Mouse (Mus musculus) intestine, postnatal 0 days (tissue): Measurements from ENCODE around the gene Sfxn3. TPM values are rescaled to one million over a fixed set of nuclear protein-coding genes. Genes with fewer than 3 reads are reported as not detected.

ENCODE experiments used
- ATAC-seq: fragments of 200-750 bp; cut with Nextera tagmentation; 2 replicates; pipeline ENCODE4 v1.8.0; 2017; ENCODE audit warnings: mild to moderate bottlenecking, moderate TSS enrichment, moderate library complexity
- H3K27ac ChIP-seq: fragments of 300-500 bp; sonication (generic); 2 replicates; pipeline ENCODE4 v1.5.1; 2014; ENCODE audit warnings: mild to moderate bottlenecking, low read depth, low read length, moderate library complexity
- H3K27me3 ChIP-seq: fragments of 300-500 bp; sonication (generic); replicated peaks from 2 replicates; pipeline ENCODE4 v1.6.1; 2014; ENCODE audit warnings: low read length, mixed read lengths; ENCODE audit not compliant: control insufficient read depth, insufficient read depth
- H3K36me3 ChIP-seq: fragments of 300-500 bp; sonication (generic); 2 replicates; pipeline ENCODE4 v1.6.1; 2014; ENCODE audit warnings: mild to moderate bottlenecking, moderate library complexity; ENCODE audit not compliant: control insufficient read depth, insufficient read depth
- H3K4me1 ChIP-seq: fragments of 300-500 bp; sonication (generic); replicated peaks from 2 replicates; pipeline ENCODE4 v1.6.1; 2014; ENCODE audit warnings: antibody characterized with exemption, low read length, mixed read lengths; ENCODE audit not compliant: control insufficient read depth, insufficient read depth
- H3K4me2 ChIP-seq: fragments of 300-500 bp; sonication (generic); replicated peaks from 2 replicates; pipeline ENCODE4 v1.6.1; 2014; ENCODE audit warnings: low read depth, mild to moderate bottlenecking, moderate library complexity
- H3K4me3 ChIP-seq: fragments of 300-500 bp; sonication (generic); 2 replicates; pipeline ENCODE4 v1.5.1; 2014; ENCODE audit warnings: low read depth, low read length
- H3K9ac ChIP-seq: fragments of 300-500 bp; sonication (generic); 2 replicates; pipeline ENCODE4 v1.6.1; 2014; ENCODE audit warnings: mild to moderate bottlenecking, low read depth, low read length
- H3K9me3 ChIP-seq: fragments of 300-500 bp; sonication (generic); 2 replicates; pipeline ENCODE4 v1.6.1; 2016; ENCODE audit warnings: mixed run types; ENCODE audit not compliant: control insufficient read depth
- CTCF ChIP-seq: sonication (generic); IDR thresholded peaks from 2 replicates; pipeline ENCODE4 v1.5.1; 2016; ENCODE audit warnings: low read depth, mild to moderate bottlenecking, control low read depth, antibody characterized with exemption, moderate library complexity
- WGBS: fragments of 180-500 bp; shearing (Covaris S2); extraction: QIAGEN DNeasy Blood & Tissue Kit; methylation state at CpG from one replicate; pipeline ENCODE4 v1.1.7; 2014; 5-methylcytosine and 5-hydroxymethylcytosine counted together
- polyA plus RNA-seq: library from polyadenylated mRNA; unstranded; fragments of >200 nt; fragmentation: Nextera tagmentation; extraction: Ambion mirVana; gene quantifications from 2 replicates; pipeline ENCODE4 v1.2.1, GENCODE M21; 2015

Sfxn3 gene
- polyA plus RNA-seq, 1 experiment from 2014 or later = 17.5 TPM

- peak overlapping the region; percentile 26; the same call in 1 of the 2 replicates for H3K9ac ChIP-seq
- peak overlapping the region; percentile 60 for H3K4me2 ChIP-seq
- H3K36me3 ChIP-seq = no peaks in the 10 kb centered on the region
- H3K27ac ChIP-seq = no peak overlapping the region
- TF ChIP-seq CTCF = no peak
- H3K27me3 ChIP-seq = peaks cover 62% of the 10 kb centered on the region
- H3K4me1 ChIP-seq = peaks cover 4% of the 10 kb centered on the region; the same call in 1 of the 2 replicates
- ATAC-seq = no peak
- no peaks in the 10 kb centered on the region for H3K9me3 ChIP-seq
- peak overlapping the region; percentile 32 for H3K4me3 ChIP-seq
- WGBS = 3% methylated on average over 17 of the region's 17 CpGs
Measured at GRCm38 (mm10) chr19:45080711-45081110, 33.4 kb downstream of the Sfxn3 start.

DNA sequence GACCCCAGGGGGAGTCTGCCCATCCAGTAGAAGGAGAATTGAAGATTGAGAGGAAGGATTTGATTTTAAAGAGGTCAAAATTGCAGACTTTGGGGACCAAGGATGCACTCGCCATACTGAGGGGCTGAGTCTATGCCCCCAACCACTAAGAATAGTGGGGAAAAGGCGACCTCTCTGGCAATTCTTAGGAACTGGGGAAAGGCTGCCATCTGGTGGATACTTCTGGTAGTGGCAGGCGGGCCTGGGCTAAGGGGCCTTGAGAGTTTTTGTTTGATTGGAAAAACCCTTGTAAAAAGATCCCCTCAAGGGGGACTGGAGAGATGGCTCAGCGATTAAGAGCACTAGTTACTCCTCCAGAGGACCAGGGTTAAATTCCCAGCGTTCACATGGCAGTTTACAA, 34.0 kb downstream of the Sfxn3 start:
- no peak for ATAC-seq
- Histone ChIP-seq H3K4me3 (no peak overlapping the region), H3K27ac (no peak overlapping the region), H3K9ac (no peak overlapping the region), H3K9me3 (no peaks in the 10 kb centered on the region), H3K36me3 (no peaks in the 10 kb centered on the region), H3K4me2 (0 out of 2 replicates have a peak overlapping the region, but pooled peaks have one; percentile 2), H3K27me3 (peaks cover 63% of the 10 kb centered on the region), H3K4me1 (peaks cover 4% of the 10 kb centered on the region; the same call in 1 of the 2 replicates)
- WGBS = 3% methylated on average over 5 of the region's 5 CpGs
- peak; percentile 96 for TF ChIP-seq CTCF

DNA sequence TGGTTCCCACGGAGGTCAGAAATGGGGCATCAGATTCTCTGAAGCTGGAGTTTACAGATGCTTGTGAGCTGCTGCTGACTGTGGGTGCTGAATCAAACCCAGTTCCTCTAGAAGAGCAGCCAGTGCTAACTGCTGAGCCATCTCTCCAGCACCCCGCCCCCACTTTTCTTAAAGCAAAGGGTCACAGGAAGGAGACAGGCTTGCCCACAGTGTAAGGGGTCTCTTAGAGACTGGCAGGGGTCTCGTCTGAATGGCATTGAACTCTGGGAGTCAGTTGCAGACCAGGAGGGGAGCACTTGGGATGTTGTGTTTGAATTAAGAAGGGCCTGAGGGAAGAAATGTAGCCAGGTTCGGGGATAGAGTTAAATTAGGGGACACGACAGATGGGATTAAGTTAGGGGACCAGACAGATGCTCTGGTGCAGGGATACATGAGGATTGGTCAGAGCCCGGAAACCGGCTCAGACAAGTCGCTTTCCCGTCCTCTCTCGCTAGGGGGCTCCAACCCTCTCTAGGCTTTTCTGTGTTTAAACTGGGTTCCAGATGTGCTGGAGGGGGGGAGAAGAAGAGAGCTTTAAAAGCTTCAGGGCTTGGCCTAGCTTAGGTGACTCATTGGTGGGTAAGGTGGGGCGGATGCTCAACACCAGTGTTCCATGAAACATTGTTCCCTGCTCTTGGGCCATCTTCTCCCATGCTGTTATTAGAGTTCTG, 34.7 kb downstream of the Sfxn3 start:
- peaks cover 55% of the 10 kb centered on the region for H3K27me3 ChIP-seq
- H3K4me1 ChIP-seq = peaks cover 3% of the 10 kb centered on the region; the same call in 1 of the 2 replicates
- peak; percentile 67 for TF ChIP-seq CTCF
- H3K9ac ChIP-seq = no peak overlapping the region
- no peak overlapping the region for H3K4me3 ChIP-seq
- no peak overlapping the region for H3K27ac ChIP-seq
- no peak overlapping the region for H3K4me2 ChIP-seq
- ATAC-seq = no peak
- H3K36me3 ChIP-seq = no peaks in the 10 kb centered on the region
- 15% methylated on average over 11 of the region's 11 CpGs for WGBS
- H3K9me3 ChIP-seq = no peaks in the 10 kb centered on the region

DNA sequence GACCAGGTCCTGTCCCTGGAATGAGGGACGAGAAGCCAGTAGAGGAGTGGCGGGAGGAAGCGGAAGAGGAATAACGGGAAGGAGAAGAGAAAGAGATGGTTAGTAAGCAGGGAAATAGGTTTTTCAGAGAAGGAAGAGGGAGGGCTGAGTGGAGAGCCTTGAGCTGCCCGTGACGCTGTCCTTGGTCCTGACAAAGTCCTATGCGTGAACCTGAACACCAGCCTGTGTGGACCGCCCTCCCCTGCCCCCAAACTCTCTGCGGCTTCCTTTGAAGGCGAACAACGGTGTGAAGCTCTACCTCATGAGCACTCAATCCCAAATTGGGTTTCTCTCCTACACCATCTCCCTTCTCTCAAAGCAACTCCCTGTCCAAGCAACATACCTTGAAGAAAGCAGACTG, 50.6 kb downstream of the Sfxn3 start:
- no peak overlapping the region for H3K9ac ChIP-seq
- peaks cover 13% of the 10 kb centered on the region for H3K27me3 ChIP-seq
- no peaks in the 10 kb centered on the region for H3K36me3 ChIP-seq
- 17% methylated on average over 11 of the region's 11 CpGs for WGBS
- no peak for ATAC-seq
- TF ChIP-seq CTCF = no peak
- no peaks in the 10 kb centered on the region for H3K4me1 ChIP-seq
- H3K4me3 ChIP-seq = no peak overlapping the region
- H3K4me2 ChIP-seq = no peak overlapping the region
- H3K27ac ChIP-seq = no peak overlapping the region
- no peaks in the 10 kb centered on the region for H3K9me3 ChIP-seq

GRCm38 (mm10) chr19:45100486-45101270, 53.4 kb downstream of the Sfxn3 start:
- ATAC-seq = no peak
- H3K9me3 ChIP-seq = no peaks in the 10 kb centered on the region
- H3K27ac ChIP-seq = no peak overlapping the region
- 61% methylated on average over 8 of the region's 8 CpGs for WGBS
- H3K36me3 ChIP-seq = no peaks in the 10 kb centered on the region
- H3K9ac ChIP-seq = no peak overlapping the region
- H3K4me1 ChIP-seq = no peaks in the 10 kb centered on the region
- no peak; the same call in 1 of the 2 replicates for TF ChIP-seq CTCF
- no peak overlapping the region for H3K4me2 ChIP-seq
- no peak overlapping the region for H3K4me3 ChIP-seq
- peaks cover 37% of the 10 kb centered on the region for H3K27me3 ChIP-seq

DNA sequence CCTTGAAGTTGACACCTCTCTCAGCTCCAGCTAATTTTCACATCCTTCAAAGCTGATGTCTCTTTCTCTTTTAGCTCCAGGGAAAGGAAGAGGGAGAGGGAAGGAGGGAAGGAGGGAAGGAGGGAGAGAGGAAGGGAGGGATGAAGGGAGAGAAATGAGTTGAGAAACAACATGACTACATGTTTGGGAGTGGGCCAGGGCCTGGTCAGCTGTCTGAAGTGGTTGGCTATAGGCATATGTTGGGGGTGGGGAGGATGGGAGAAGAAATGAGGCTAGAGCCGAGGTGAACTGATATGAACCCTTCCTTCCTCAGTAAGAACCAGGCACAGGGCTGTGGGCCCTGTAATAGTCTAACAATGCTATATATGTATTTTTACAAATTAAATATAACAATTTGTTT, 58.3 kb downstream of the Sfxn3 start:
- no peaks in the 10 kb centered on the region for H3K9me3 ChIP-seq
- no peaks in the 10 kb centered on the region for H3K36me3 ChIP-seq
- no peak overlapping the region for H3K4me2 ChIP-seq
- no peak overlapping the region for H3K9ac ChIP-seq
- no peak overlapping the region for H3K27ac ChIP-seq
- no peak for TF ChIP-seq CTCF
- H3K4me3 ChIP-seq = no peak overlapping the region
- WGBS = 29% methylated on average over 1 of the region's 1 CpGs
- H3K4me1 ChIP-seq = no peaks in the 10 kb centered on the region
- H3K27me3 ChIP-seq = peaks cover 35% of the 10 kb centered on the region
- no peak for ATAC-seq

Other genes starting within 250 kb of the Sfxn3 start
- gene Slf2, start 116.4 kb upstream of the Sfxn3 start, polyA plus RNA-seq = 11.4 and 13.4 TPM in 2 replicates
- gene Sema4g, start 58.4 kb upstream of the Sfxn3 start, polyA plus RNA-seq = 7.8 and 10.0 TPM in 2 replicates
- gene Twnk, start 41.8 kb upstream of the Sfxn3 start, polyA plus RNA-seq = 7.1 and 7.4 TPM in 2 replicates
- gene Mrpl43, start 41.1 kb upstream of the Sfxn3 start, polyA plus RNA-seq = 80.1 and 83.0 TPM in 2 replicates
- 26.0 and 26.2 TPM in 2 replicates for gene Lzts2, start 33.1 kb upstream of the Sfxn3 start, polyA plus RNA-seq
- gene Pdzd7, start 1.8 kb upstream of the Sfxn3 start, polyA plus RNA-seq = 0.22 and 0.37 TPM in 2 replicates
- 1.2 and 2.1 TPM in 2 replicates for gene Kazald1, start 27.7 kb downstream of the Sfxn3 start, polyA plus RNA-seq
- not detected in 2 replicates for gene Tlx1, start 103.2 kb downstream of the Sfxn3 start, polyA plus RNA-seq
- gene Lbx1, start 188.3 kb downstream of the Sfxn3 start, polyA plus RNA-seq = not detected in 2 replicates